ENCODE assay signal across 11 mouse cellular contexts in genomic region chr5:124059677-124060076, GRCm38 (mm10). TPM values are rescaled to one million over a fixed set of nuclear protein-coding genes. Genes with fewer than 3 reads are reported as not detected.
DNase-seq lines count a peak whose midpoint lies in the region; ATAC-seq and TF ChIP-seq lines count a peak whose summit lies in the region.
"Had no signal": no experiment of that assay in that cellular context is flagged by ENCODE, and none has a peak within 500 bp of the region (broad histone marks: within the 10 kb centered on the region; RNA-seq: fewer than 3 reads in every experiment).

No protein-coding gene starts in this region.

- peak overlapping the region; percentile 57; the same call in 1 of the 2 replicates for H3K27ac ChIP-seq in kidney, postnatal 0 days
- peak overlapping the region; percentile 89 for H3K27ac ChIP-seq in bone marrow macrophage, adult 2 months (ENCODE audit: insufficient read depth, low read depth, low read length)
- H3K27ac ChIP-seq in heart, embryonic 16.5 days (ENCODE audit: low read length), result peak overlapping the region; percentile 53
- H3K27ac ChIP-seq: liver, embryonic 14.5 days had no signal

- H3K9ac ChIP-seq in kidney, postnatal 0 days (ENCODE audit: low read depth, low read length), result no peak overlapping the region
- H3K9ac ChIP-seq in heart, embryonic 16.5 days (ENCODE audit: low read length), result no peak overlapping the region
- H3K9ac ChIP-seq: liver, embryonic 14.5 days had no signal

- no peaks in the 10 kb centered on the region for H3K36me3 ChIP-seq in kidney, postnatal 0 days (ENCODE audit: insufficient read depth, low read length)
- H3K36me3 ChIP-seq in heart, embryonic 16.5 days (ENCODE audit: control insufficient read depth, insufficient read depth), result no peaks in the 10 kb centered on the region

- H3K4me2 ChIP-seq in kidney, postnatal 0 days (ENCODE audit: low read length), result no peak overlapping the region
- no peak overlapping the region for H3K4me2 ChIP-seq in heart, embryonic 16.5 days (ENCODE audit: low read depth, low read length)

- no peaks in the 10 kb centered on the region for H3K27me3 ChIP-seq in kidney, postnatal 0 days (ENCODE audit: insufficient read depth, low read length)
- H3K27me3 ChIP-seq in heart, embryonic 16.5 days (ENCODE audit: control insufficient read depth, insufficient read depth, low read length), result no peaks in the 10 kb centered on the region

- DNase-seq in kidney, postnatal 0 days (ENCODE audit: low spot score), result no peak
- DNase-seq in kidney, postnatal 10 days, result no peak
- no peak for DNase-seq in adipocyte (ENCODE audit: low spot score)
- DNase-seq in frontal cortex, adult 2 months (ENCODE audit: extremely low spot score in 1 of 2, low spot score in 1 of 2), result no peak
- DNase-seq: cerebellum, adult 11-12 months; gastrocnemius, postnatal 10 days; right cerebral cortex, postnatal 14 days had no signal

- no peak overlapping the region for H3K4me3 ChIP-seq in kidney, postnatal 0 days (replicated peaks; ENCODE audit: low read depth, low read length)
- H3K4me3 ChIP-seq in bone marrow macrophage, adult 2 months (ENCODE audit: insufficient read depth, low read length), result peak overlapping the region; percentile 60
- H3K4me3 ChIP-seq in heart, embryonic 16.5 days (ENCODE audit: low read length), result no peak overlapping the region

- TF ChIP-seq POLR2A in bone marrow macrophage, adult 2 months (IDR thresholded peaks at IDR 0.05; ENCODE audit: borderline replicate concordance, low read depth, low read length), result no peak

- 55% methylated on average over 5 of the region's 5 CpGs for WGBS in kidney, postnatal 0 days
- 41% methylated on average over 5 of the region's 5 CpGs for WGBS in heart, embryonic 16.5 days

- TF ChIP-seq CTCF in kidney, postnatal 0 days (IDR thresholded peaks at IDR 0.05; ENCODE audit: low read depth), result no peak
- no peak for TF ChIP-seq CTCF in bone marrow macrophage, adult 2 months (IDR thresholded peaks at IDR 0.05; ENCODE audit: low read depth, low read length)

- no peak for ATAC-seq in kidney, postnatal 0 days (replicated peaks; ENCODE audit: low FRiP score, low read depth)
- ATAC-seq in heart, embryonic 16.5 days (replicated peaks; ENCODE audit: extremely low read depth, insufficient read depth, low FRiP score), result 0 out of 2 replicates have a peak, but pooled peaks have one; percentile 52
- peak; percentile 100 for ATAC-seq in megakaryocyte, adult 5-6 weeks (ENCODE audit: poor library complexity, severe bottlenecking)

- H3K9me3 ChIP-seq in kidney, postnatal 0 days (replicated peaks; ENCODE audit: low read length), result no peaks in the 10 kb centered on the region
- H3K9me3 ChIP-seq in heart, embryonic 16.5 days (replicated peaks; ENCODE audit: control insufficient read depth, low read length), result no peaks in the 10 kb centered on the region; the same call in 1 of the 2 replicates

- no peaks in the 10 kb centered on the region for H3K4me1 ChIP-seq in kidney, postnatal 0 days (replicated peaks; ENCODE audit: insufficient read depth, low read length)
- peaks cover 16% of the 10 kb centered on the region for H3K4me1 ChIP-seq in bone marrow macrophage, adult 2 months (ENCODE audit: control insufficient read depth, insufficient read depth, low read length)
- H3K4me1 ChIP-seq in heart, embryonic 16.5 days (ENCODE audit: control insufficient read depth, insufficient read depth, low read length), result no peaks in the 10 kb centered on the region

RNA-seq across cellular contexts. Expression of gene Vps37b, which starts 27.6 kb away (rescaled TPM):
- polyA plus RNA-seq in kidney, postnatal 0 days (2015; fragmentation: Nextera tagmentation; extraction: Ambion mirVana), result 30.7 and 31.7 TPM in 2 replicates
- polyA plus RNA-seq in bone marrow macrophage, adult 2 months (2012; ENCODE audit: insufficient read depth, insufficient read length, missing spikeins), result 16.8 and 18.2 TPM in 2 replicates
- 58.7 and 61.4 TPM in 2 replicates for polyA plus RNA-seq in heart, embryonic 16.5 days (2015; fragmentation: Nextera tagmentation; extraction: Ambion mirVana)
- 28.9 and 29.2 TPM in 2 replicates for total RNA-seq in megakaryocyte, adult 5-6 weeks (2015)
- total RNA-seq in megakaryocyte, adult 5-6 weeks (2017), result 29.1 and 29.9 TPM in 2 replicates
- 46.3 and 53.0 TPM in 2 replicates for polyA plus RNA-seq in frontal cortex, adult 2 months (2012; rRNA removed)

RNA-seq across cellular contexts. Expression of gene Abcb9, which starts 35.9 kb away (rescaled TPM):
- polyA plus RNA-seq in kidney, postnatal 0 days (2015; fragmentation: Nextera tagmentation; extraction: Ambion mirVana), result 3.3 TPM in 2 replicates
- 1.5 and 1.9 TPM in 2 replicates for polyA plus RNA-seq in bone marrow macrophage, adult 2 months (2012; ENCODE audit: insufficient read depth, insufficient read length, missing spikeins)
- polyA plus RNA-seq in heart, embryonic 16.5 days (2015; fragmentation: Nextera tagmentation; extraction: Ambion mirVana), result 3.8 and 7.2 TPM in 2 replicates
- 0.62 and 1.4 TPM in 2 replicates for total RNA-seq in megakaryocyte, adult 5-6 weeks (2015)
- total RNA-seq in megakaryocyte, adult 5-6 weeks (2017), result 0.12 and 1.3 TPM in 2 replicates
- polyA plus RNA-seq in frontal cortex, adult 2 months (2012; rRNA removed), result 30.2 and 33.3 TPM in 2 replicates

RNA-seq across cellular contexts. Expression of gene Ogfod2, which starts 52.4 kb away (rescaled TPM):
- 30.3 and 31.6 TPM in 2 replicates for polyA plus RNA-seq in kidney, postnatal 0 days (2015; fragmentation: Nextera tagmentation; extraction: Ambion mirVana)
- 11.5 and 17.8 TPM in 2 replicates for polyA plus RNA-seq in bone marrow macrophage, adult 2 months (2012; ENCODE audit: insufficient read depth, insufficient read length, missing spikeins)
- polyA plus RNA-seq in heart, embryonic 16.5 days (2015; fragmentation: Nextera tagmentation; extraction: Ambion mirVana), result 21.3 and 24.2 TPM in 2 replicates
- 3.4 and 3.6 TPM in 2 replicates for total RNA-seq in megakaryocyte, adult 5-6 weeks (2015)
- 2.6 and 6.4 TPM in 2 replicates for total RNA-seq in megakaryocyte, adult 5-6 weeks (2017)
- polyA plus RNA-seq in frontal cortex, adult 2 months (2012; rRNA removed), result 43.2 and 45.3 TPM in 2 replicates

RNA-seq across cellular contexts. Expression of gene Arl6ip4, which starts 56.2 kb away (rescaled TPM):
- 103 TPM in 2 replicates for polyA plus RNA-seq in kidney, postnatal 0 days (2015; fragmentation: Nextera tagmentation; extraction: Ambion mirVana)
- 51.0 and 68.2 TPM in 2 replicates for polyA plus RNA-seq in bone marrow macrophage, adult 2 months (2012; ENCODE audit: insufficient read depth, insufficient read length, missing spikeins)
- 72.6 and 78.1 TPM in 2 replicates for polyA plus RNA-seq in heart, embryonic 16.5 days (2015; fragmentation: Nextera tagmentation; extraction: Ambion mirVana)
- 45.4 and 53.0 TPM in 2 replicates for total RNA-seq in megakaryocyte, adult 5-6 weeks (2015)
- 80.5 and 87.7 TPM in 2 replicates for total RNA-seq in megakaryocyte, adult 5-6 weeks (2017)
- 82.8 and 83.4 TPM in 2 replicates for polyA plus RNA-seq in frontal cortex, adult 2 months (2012; rRNA removed)
